Mouse (Mus musculus) myocyte (in vitro differentiated cells): ENCODE measurements around the gene Ptger4.

Source experiments
- MYOD1 ChIP-seq, 3 experiments: IDR thresholded peaks; one replicate each; pipeline ENCODE4 v1.6.1; 2011; ENCODE audit warnings: control low read depth in 2 of 3, low read depth in 2 of 3, mild to moderate bottlenecking in 2 of 3, moderate library complexity in 1 of 3; ENCODE audit not compliant: insufficient read length in 2 of 3, control insufficient read depth in 1 of 3
- POLR2A ChIP-seq: IDR thresholded peaks from one replicate; pipeline ENCODE4 v1.6.1; 2011; ENCODE audit warnings: low read depth, mild to moderate bottlenecking, control low read depth, moderate library complexity; ENCODE audit not compliant: insufficient read length

- no peak for TF ChIP-seq MYOD1 (IDR thresholded peaks at IDR 0.05; ENCODE audit: control insufficient read depth in 1 of 3, insufficient read length in 2 of 3, low read depth in 2 of 3)
- TF ChIP-seq POLR2A: no peak
Measured at GRCm38 (mm10) chr15:5260183-5260582, 16.2 kb upstream of the Ptger4 start.
